Mouse (Mus musculus): ENCODE data around the gene Fbxw9. TPM values are rescaled to one million over a fixed set of nuclear protein-coding genes. Genes with fewer than 3 reads are reported as not detected.

Fbxw9 gene
- total and polyA plus RNA-seq, 3 experiments, result 10.4 to 34.7 (median 16.1) TPM

DNA sequence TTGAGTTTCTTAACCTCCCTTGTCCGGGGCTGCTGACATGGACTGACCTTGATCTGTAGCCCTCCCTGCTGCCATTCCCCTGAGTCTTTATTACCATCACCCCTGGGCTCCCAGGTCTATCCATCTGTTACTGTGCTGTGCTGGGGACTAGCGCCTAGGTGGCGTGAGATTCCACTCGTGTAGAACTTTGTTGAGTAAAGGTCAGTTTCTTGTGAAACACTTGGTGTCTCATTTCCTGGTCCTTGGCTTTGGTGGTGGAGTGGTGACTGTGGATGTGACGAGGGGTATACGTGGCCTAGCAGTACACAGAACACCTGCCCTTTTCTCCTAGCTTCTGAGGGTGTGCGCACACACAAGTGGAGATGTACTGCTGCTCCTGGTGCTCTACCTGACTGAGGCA is 2.5 kb upstream of the Fbxw9 start:
- ATAC-seq (ENCODE audit: extremely low read depth, insufficient number of reproducible peaks, low FRiP score, poor library complexity, severe bottlenecking) (no peak), DNase-seq (ENCODE audit: low spot score) (no peak)
- H3K9me3 ChIP-seq (replicated peaks), result no peaks in the 10 kb centered on the region
- H3K4me1 ChIP-seq (ENCODE audit: insufficient read depth, low read depth, low read length), result peaks cover 28% of the 10 kb centered on the region
- TF ChIP-seq POLR2AphosphoS5 (IDR thresholded peaks at IDR 0.05; ENCODE audit: insufficient replicate concordance, low read depth, low read length), result no peak
- TF ChIP-seq GATA1 (IDR thresholded peaks at IDR 0.05; ENCODE audit: borderline replicate concordance, low read length), result no peak
- TF ChIP-seq CTCF (IDR thresholded peaks at IDR 0.05; ENCODE audit: low read depth, low read length), result no peak
- no peak for TF ChIP-seq TAL1 (conservative IDR thresholded peaks at IDR 0.05; ENCODE audit: low read depth, low read length)
- TF ChIP-seq GATA2 (IDR thresholded peaks at IDR 0.05; ENCODE audit: borderline replicate concordance, low read depth, low read length), result no peak
- H3K36me3 ChIP-seq (replicated peaks), result peaks cover 73% of the 10 kb centered on the region
- no peaks in the 10 kb centered on the region for H3K27me3 ChIP-seq (ENCODE audit: insufficient read depth, low read length)
- no peak overlapping the region for H3K4me3 ChIP-seq (ENCODE audit: low read depth, low read length)

DNA sequence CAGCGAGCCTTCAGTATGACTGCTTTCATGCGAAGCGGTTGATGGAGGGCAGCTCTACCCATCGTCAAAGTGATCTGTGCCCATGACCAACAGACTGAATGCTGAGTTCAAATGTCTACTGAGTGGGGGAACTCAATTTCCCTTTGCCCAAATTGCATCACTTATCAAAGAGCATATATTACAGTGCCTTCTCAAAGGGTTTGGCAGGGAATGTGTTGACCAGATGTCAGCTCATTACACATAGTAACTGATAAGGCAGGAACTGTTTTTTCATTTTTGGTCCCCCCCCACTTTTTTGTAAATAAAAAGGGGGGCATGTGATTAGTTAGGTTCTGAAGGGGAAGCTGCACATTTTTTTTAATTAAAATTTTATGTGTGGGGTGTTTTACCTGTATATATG is 2.7 kb downstream of the Fbxw9 start:
- DNase-seq (ENCODE audit: low spot score) (no peak), ATAC-seq (ENCODE audit: extremely low read depth, insufficient number of reproducible peaks, low FRiP score, poor library complexity, severe bottlenecking) (no peak)
- H3K27me3 ChIP-seq (ENCODE audit: insufficient read depth, low read length), result no peaks in the 10 kb centered on the region
- H3K36me3 ChIP-seq (replicated peaks), result peaks cover 65% of the 10 kb centered on the region
- H3K9me3 ChIP-seq (replicated peaks), result no peaks in the 10 kb centered on the region
- TF ChIP-seq GATA2 (IDR thresholded peaks at IDR 0.05; ENCODE audit: borderline replicate concordance, low read depth, low read length) (no peak), GATA1 (IDR thresholded peaks at IDR 0.05; ENCODE audit: borderline replicate concordance, low read length) (no peak), TAL1 (conservative IDR thresholded peaks at IDR 0.05; ENCODE audit: low read depth, low read length) (no peak), POLR2AphosphoS5 (IDR thresholded peaks at IDR 0.05; ENCODE audit: insufficient replicate concordance, low read depth, low read length) (no peak), CTCF (IDR thresholded peaks at IDR 0.05; ENCODE audit: low read depth, low read length) (no peak)
- peaks cover 29% of the 10 kb centered on the region for H3K4me1 ChIP-seq (ENCODE audit: insufficient read depth, low read depth, low read length)
- H3K4me3 ChIP-seq (ENCODE audit: low read depth, low read length), result no peak overlapping the region

DNA sequence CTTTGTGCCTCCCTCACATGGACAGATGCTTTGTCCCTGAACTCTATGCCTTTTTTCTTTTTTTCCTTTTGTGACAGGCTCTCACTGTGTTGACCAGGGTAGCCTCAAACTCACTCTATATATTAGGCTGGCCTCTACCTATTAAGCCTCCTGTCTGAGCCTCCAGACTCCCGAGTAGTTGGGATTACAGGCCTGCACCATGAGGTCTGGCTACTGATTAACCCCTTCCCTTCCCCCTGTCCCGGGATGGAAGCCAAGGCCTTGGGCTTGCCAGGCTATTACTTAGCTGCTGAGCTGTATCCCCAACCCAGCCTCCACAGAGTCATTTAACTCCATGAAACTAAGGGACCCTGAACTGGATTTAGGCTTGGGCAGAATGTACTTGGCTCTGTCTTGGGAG is 5.4 kb downstream of the Fbxw9 start:
- Histone ChIP-seq H3K27me3 (ENCODE audit: insufficient read depth, low read length) (no peaks in the 10 kb centered on the region), H3K36me3 (replicated peaks) (peaks cover 72% of the 10 kb centered on the region), H3K4me3 (ENCODE audit: low read depth, low read length) (no peak overlapping the region), H3K9me3 (replicated peaks) (no peaks in the 10 kb centered on the region), H3K4me1 (ENCODE audit: insufficient read depth, low read depth, low read length) (peaks cover 23% of the 10 kb centered on the region)
- no peak for ATAC-seq (ENCODE audit: extremely low read depth, insufficient number of reproducible peaks, low FRiP score, poor library complexity, severe bottlenecking)
- no peak for DNase-seq (ENCODE audit: low spot score)
- TF ChIP-seq POLR2AphosphoS5 (IDR thresholded peaks at IDR 0.05; ENCODE audit: insufficient replicate concordance, low read depth, low read length) (no peak), GATA1 (IDR thresholded peaks at IDR 0.05; ENCODE audit: borderline replicate concordance, low read length) (no peak), CTCF (IDR thresholded peaks at IDR 0.05; ENCODE audit: low read depth, low read length) (no peak), GATA2 (IDR thresholded peaks at IDR 0.05; ENCODE audit: borderline replicate concordance, low read depth, low read length) (no peak), TAL1 (conservative IDR thresholded peaks at IDR 0.05; ENCODE audit: low read depth, low read length) (no peak)

DNA sequence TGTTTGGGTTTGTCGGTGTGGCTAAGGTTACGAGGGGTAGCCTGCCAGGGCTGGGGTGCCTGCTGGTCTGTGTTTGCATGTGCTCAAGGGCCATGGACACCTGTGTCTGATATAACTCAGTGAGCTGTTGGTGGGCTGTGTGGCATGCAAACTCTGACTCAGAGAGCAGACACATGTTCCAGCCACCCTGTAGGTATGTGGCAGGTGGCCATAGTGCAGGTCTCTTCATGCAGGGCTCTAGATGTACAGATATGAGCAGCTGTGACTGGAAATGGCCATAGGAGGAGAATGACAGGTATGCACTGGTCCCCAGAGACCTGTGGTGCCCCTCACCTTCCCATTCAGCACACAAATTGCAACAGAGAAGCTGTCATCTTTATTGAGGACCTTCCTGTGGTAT is 7.3 kb downstream of the Fbxw9 start:
- no peak for ATAC-seq (ENCODE audit: extremely low read depth, insufficient number of reproducible peaks, low FRiP score, poor library complexity, severe bottlenecking)
- H3K9me3 ChIP-seq (replicated peaks), result no peaks in the 10 kb centered on the region
- peaks cover 18% of the 10 kb centered on the region for H3K4me1 ChIP-seq (ENCODE audit: insufficient read depth, low read depth, low read length)
- no peak for DNase-seq (ENCODE audit: low spot score)
- H3K36me3 ChIP-seq (replicated peaks), result peaks cover 70% of the 10 kb centered on the region
- TF ChIP-seq TAL1 (conservative IDR thresholded peaks at IDR 0.05; ENCODE audit: low read depth, low read length) (no peak), GATA2 (IDR thresholded peaks at IDR 0.05; ENCODE audit: borderline replicate concordance, low read depth, low read length) (no peak), POLR2AphosphoS5 (IDR thresholded peaks at IDR 0.05; ENCODE audit: insufficient replicate concordance, low read depth, low read length) (no peak), GATA1 (IDR thresholded peaks at IDR 0.05; ENCODE audit: borderline replicate concordance, low read length) (no peak), CTCF (IDR thresholded peaks at IDR 0.05; ENCODE audit: low read depth, low read length) (no peak)
- H3K27me3 ChIP-seq (ENCODE audit: insufficient read depth, low read length), result no peaks in the 10 kb centered on the region
- H3K4me3 ChIP-seq (ENCODE audit: low read depth, low read length), result no peak overlapping the region

DNA sequence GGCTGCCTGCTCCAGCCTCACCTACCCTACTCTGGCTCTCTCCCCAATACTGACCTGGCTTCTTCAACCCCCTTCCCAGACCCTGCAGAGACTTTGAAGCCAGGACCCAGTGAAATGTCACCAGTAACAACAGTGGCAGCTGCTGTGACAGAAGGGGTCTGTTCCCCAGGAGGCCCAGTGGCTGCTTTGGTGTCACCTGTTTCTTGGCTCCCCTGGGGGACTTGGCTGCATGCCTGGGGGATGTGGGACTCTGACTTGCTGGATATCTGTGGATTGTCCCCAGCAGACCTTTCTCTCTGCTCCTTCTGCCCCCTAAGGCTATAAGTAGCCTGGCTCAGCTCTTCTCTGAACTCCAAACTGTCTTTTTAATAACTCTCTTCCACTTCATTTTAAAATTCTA is 8.1 kb downstream of the Fbxw9 start, which contains the start of gene Gm5741:
Gene Gm5741 (minus strand): TSS at position 1 of the 400 bp plus-strand sequence.
- Histone ChIP-seq H3K4me3 (ENCODE audit: low read depth, low read length) (no peak within 1 kb of the TSS), H3K9me3 (replicated peaks) (no peaks in the 10 kb centered on the region), H3K27me3 (ENCODE audit: insufficient read depth, low read length) (no peaks in the 10 kb centered on the region), H3K4me1 (ENCODE audit: insufficient read depth, low read depth, low read length) (peaks cover 21% of the 10 kb centered on the region), H3K36me3 (replicated peaks) (peaks cover 65% of the 10 kb centered on the region)
- ATAC-seq (ENCODE audit: extremely low read depth, insufficient number of reproducible peaks, low FRiP score, poor library complexity, severe bottlenecking) (no peak), DNase-seq (ENCODE audit: low spot score) (no peak)
- no peak for TF ChIP-seq POLR2AphosphoS5 (IDR thresholded peaks at IDR 0.05; ENCODE audit: insufficient replicate concordance, low read depth, low read length)
- no peak for TF ChIP-seq TAL1 (conservative IDR thresholded peaks at IDR 0.05; ENCODE audit: low read depth, low read length)
- TF ChIP-seq GATA1 (IDR thresholded peaks at IDR 0.05; ENCODE audit: borderline replicate concordance, low read length), result no peak
- TF ChIP-seq GATA2 (IDR thresholded peaks at IDR 0.05; ENCODE audit: borderline replicate concordance, low read depth, low read length), result no peak
- no peak for TF ChIP-seq CTCF (IDR thresholded peaks at IDR 0.05; ENCODE audit: low read depth, low read length)

DNA sequence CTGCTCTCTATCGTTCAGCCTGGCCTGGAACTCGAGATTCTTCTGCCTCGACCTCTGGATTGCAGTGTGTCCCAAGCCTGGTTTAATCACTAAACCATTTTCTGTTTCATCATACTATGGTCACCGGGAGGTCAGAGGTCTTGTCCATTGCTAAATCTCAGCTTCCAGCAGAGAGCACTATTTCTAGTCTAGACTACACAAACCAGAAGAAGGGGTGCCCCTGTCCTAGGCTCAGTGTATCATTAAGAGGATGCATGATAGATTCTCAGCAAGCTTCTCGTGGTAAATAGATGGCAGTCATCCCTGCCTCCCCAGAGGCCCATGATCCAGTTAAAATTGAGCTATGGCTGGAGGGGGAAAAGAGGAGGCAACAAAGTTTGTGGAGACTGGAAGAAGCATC is 11.2 kb downstream of the Fbxw9 start:
- Histone ChIP-seq H3K4me3 (ENCODE audit: low read depth, low read length) (peak overlapping the region; percentile 81), H3K9me3 (replicated peaks) (no peaks in the 10 kb centered on the region), H3K27me3 (ENCODE audit: insufficient read depth, low read length) (no peaks in the 10 kb centered on the region), H3K36me3 (replicated peaks) (peaks cover 71% of the 10 kb centered on the region), H3K4me1 (ENCODE audit: insufficient read depth, low read depth, low read length) (peaks cover 46% of the 10 kb centered on the region)
- ATAC-seq (ENCODE audit: extremely low read depth, insufficient number of reproducible peaks, low FRiP score, poor library complexity, severe bottlenecking) (no peak), DNase-seq (ENCODE audit: low spot score) (no peak)
- TF ChIP-seq CTCF (IDR thresholded peaks at IDR 0.05; ENCODE audit: low read depth, low read length), result no peak
- TF ChIP-seq POLR2AphosphoS5 (IDR thresholded peaks at IDR 0.05; ENCODE audit: insufficient replicate concordance, low read depth, low read length), result no peak
- TF ChIP-seq TAL1 (conservative IDR thresholded peaks at IDR 0.05; ENCODE audit: low read depth, low read length), result no peak
- no peak for TF ChIP-seq GATA1 (IDR thresholded peaks at IDR 0.05; ENCODE audit: borderline replicate concordance, low read length)
- TF ChIP-seq GATA2 (IDR thresholded peaks at IDR 0.05; ENCODE audit: borderline replicate concordance, low read depth, low read length), result no peak

Measured in G1E (cell line).